Mouse (Mus musculus) ES-Bruce4 (cell line): ENCODE measurements around the gene Hs3st2. TPM values are rescaled to one million over a fixed set of nuclear protein-coding genes. Genes with fewer than 3 reads are reported as not detected.

Experiments used
- H3K27ac ChIP-seq: 2 replicates; pipeline ENCODE4 v1.5.1; 2012; ENCODE audit warnings: low read length, inconsistent platforms; ENCODE audit not compliant: insufficient read depth
- H3K27me3 ChIP-seq: 2 replicates; pipeline ENCODE4 v1.6.1; 2012; ENCODE audit warnings: mild to moderate bottlenecking, low read length, inconsistent platforms; ENCODE audit not compliant: control insufficient read depth, poor library complexity, insufficient read depth, severe bottlenecking
- H3K36me3 ChIP-seq: 2 replicates; pipeline ENCODE4 v1.6.1; 2012; ENCODE audit warnings: inconsistent platforms, mild to moderate bottlenecking, low read length, moderate library complexity; ENCODE audit not compliant: control insufficient read depth, poor library complexity, insufficient read depth, severe bottlenecking
- H3K4me1 ChIP-seq: one replicate; pipeline ENCODE4 v1.8.1; 2011; ENCODE audit warnings: low read length; ENCODE audit not compliant: control insufficient read depth, insufficient read depth
- H3K4me3 ChIP-seq: 2 replicates; pipeline ENCODE4 v1.5.1; 2011; ENCODE audit warnings: low read depth, mild to moderate bottlenecking, low read length
- H3K9ac ChIP-seq: 2 replicates; pipeline ENCODE4 v1.6.1; 2012; ENCODE audit warnings: low read depth, mild to moderate bottlenecking, inconsistent platforms; ENCODE audit not compliant: poor library complexity, severe bottlenecking
- H3K9me3 ChIP-seq: replicated peaks from 2 replicates; pipeline ENCODE4 v1.6.1; 2012; ENCODE audit warnings: mild to moderate bottlenecking, low read length, inconsistent platforms; ENCODE audit not compliant: control insufficient read depth, poor library complexity, insufficient read depth, severe bottlenecking
- CTCF ChIP-seq: IDR thresholded peaks from one replicate; pipeline ENCODE4 v1.8.1; 2011; ENCODE audit warnings: low read depth, low read length
- EP300 ChIP-seq: IDR thresholded peaks from 2 replicates; pipeline ENCODE4 v1.6.1; 2011; ENCODE audit warnings: low read depth, low read length; ENCODE audit not compliant: insufficient read depth
- POLR2A ChIP-seq: IDR thresholded peaks from one replicate; pipeline ENCODE4 v1.8.1; 2011; ENCODE audit warnings: low read length; ENCODE audit not compliant: insufficient read depth
- polyA plus RNA-seq: library from polyadenylated mRNA; stranded (reverse); fragments of >200 nt; gene quantifications from 2 replicates; pipeline ENCODE4 v1.2.4, GENCODE M21; 2011; ENCODE audit warnings: low read depth; ENCODE audit not compliant: missing spikeins, insufficient read depth, insufficient read length

The Hs3st2 gene
- polyA plus RNA-seq, 1 experiment = not detected

DNA sequence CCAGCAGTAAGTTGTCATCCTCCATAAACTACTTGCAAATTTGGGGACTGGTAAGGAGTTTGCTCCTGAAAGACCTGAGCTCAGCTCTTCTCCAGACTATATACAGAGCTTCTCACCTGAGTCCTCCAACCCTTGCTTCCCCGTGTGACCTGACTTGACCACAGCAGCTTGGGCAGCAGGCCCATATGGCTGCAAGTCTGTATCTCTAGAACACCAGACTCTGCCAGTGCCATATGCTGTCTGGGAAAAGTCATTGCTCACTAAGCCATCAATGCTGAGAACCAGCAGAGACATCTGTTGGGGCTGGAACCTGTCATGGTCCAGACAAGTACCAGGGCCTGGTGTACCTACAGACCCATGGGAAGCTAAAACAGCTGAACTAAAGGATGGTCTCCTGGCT lies 73.5 kb downstream of the Hs3st2 start:
- H3K27me3 ChIP-seq = no peaks in the 10 kb centered on the region
- no peak overlapping the region for H3K4me3 ChIP-seq
- H3K4me1 ChIP-seq = no peaks in the 10 kb centered on the region
- TF ChIP-seq EP300 (no peak), POLR2A (no peak), CTCF (no peak)
- H3K36me3 ChIP-seq = no peaks in the 10 kb centered on the region
- H3K27ac ChIP-seq = no peak overlapping the region
- H3K9me3 ChIP-seq = no peaks in the 10 kb centered on the region
- H3K9ac ChIP-seq = no peak overlapping the region

DNA sequence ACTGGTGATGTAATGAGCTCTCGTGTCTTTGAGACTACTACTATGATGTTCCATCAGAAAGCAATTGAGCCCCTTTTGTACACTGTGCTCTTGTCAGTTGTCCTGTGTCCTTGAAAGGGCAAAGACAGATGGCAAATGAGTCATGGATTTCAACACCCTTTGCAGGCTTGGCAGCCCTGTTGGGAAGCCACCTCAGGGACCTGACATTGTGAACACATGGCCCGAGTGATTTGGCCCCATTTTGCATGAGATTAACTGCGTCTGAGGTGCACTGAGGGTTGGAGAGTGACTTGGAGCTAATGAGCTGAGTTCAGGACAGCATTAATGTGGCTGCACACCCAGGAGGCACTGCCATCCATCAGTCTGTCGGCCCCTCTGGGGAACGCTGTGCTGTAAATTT lies 74.7 kb downstream of the Hs3st2 start:
- no peaks in the 10 kb centered on the region for H3K36me3 ChIP-seq
- TF ChIP-seq EP300 = no peak
- TF ChIP-seq POLR2A = no peak
- TF ChIP-seq CTCF = no peak
- no peaks in the 10 kb centered on the region for H3K9me3 ChIP-seq
- H3K27ac ChIP-seq = no peak overlapping the region
- no peak overlapping the region for H3K9ac ChIP-seq
- no peak overlapping the region for H3K4me3 ChIP-seq
- H3K27me3 ChIP-seq = no peaks in the 10 kb centered on the region
- no peaks in the 10 kb centered on the region for H3K4me1 ChIP-seq

DNA sequence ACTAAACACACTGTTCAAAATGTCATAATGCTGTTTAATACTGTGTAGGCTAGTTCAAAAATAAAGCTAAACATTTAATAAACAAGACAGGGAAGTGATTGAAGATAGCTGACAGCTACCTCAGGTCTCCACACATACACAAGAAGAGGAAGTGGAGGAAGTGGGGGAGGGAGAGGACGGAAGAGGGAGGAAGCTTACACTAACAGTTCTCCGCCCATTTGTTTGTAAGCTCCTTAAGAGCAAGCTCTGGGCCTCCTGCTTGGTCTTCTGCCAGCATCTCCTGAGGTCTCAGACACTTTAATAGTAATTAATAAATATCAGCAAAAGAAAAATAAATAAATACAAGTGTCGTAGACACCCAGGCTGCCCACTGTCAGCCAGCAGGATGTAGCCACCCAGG lies 77.8 kb downstream of the Hs3st2 start:
- Histone ChIP-seq H3K4me1 (no peaks in the 10 kb centered on the region), H3K27me3 (no peaks in the 10 kb centered on the region), H3K27ac (no peak overlapping the region), H3K9ac (no peak overlapping the region), H3K4me3 (no peak overlapping the region), H3K9me3 (no peaks in the 10 kb centered on the region), H3K36me3 (no peaks in the 10 kb centered on the region)
- TF ChIP-seq EP300 (no peak), POLR2A (no peak), CTCF (no peak)

DNA sequence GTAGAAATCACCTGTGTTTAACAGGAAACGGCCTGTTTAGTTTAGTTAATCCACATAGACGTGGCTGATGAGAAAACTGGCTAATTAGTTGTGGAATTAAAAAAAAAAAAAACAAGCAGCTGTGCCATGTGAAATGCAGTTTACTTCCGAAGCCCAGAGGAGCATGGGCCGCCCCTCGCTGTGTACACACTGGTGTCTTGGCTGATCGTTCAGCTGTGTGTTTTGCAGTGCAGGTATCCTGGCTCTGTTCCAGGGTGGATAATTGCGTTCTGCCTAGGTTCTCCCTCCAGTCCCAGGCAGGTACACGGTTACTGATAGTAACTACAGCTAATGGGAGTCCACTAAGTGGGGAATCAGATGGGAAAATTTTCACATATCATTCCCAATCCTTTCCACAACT lies 86.6 kb downstream of the Hs3st2 start:
- Histone ChIP-seq H3K4me3 (no peak overlapping the region), H3K4me1 (no peaks in the 10 kb centered on the region), H3K27ac (no peak overlapping the region), H3K9ac (no peak overlapping the region), H3K9me3 (no peaks in the 10 kb centered on the region), H3K27me3 (no peaks in the 10 kb centered on the region), H3K36me3 (no peaks in the 10 kb centered on the region)
- TF ChIP-seq CTCF (no peak), EP300 (no peak), POLR2A (no peak)

DNA sequence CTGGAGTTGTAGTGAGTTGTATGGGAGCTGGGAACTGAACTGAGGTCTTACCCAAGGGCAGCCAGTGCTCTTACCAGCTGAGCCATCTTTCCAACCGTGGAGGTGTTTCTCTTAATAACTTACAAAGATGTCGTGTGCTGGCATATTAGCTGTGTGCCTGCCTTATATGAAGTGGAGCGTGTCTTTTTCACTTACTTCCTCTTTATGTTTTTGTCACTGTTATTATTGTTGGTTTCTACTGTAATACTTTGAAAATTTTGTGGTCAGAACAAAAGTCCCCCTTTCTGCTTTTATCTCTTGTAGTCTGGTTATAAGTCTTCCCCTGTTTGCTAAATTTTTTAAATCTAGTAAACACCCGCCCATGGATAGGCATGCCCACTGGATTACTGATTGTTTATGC lies 88.4 kb downstream of the Hs3st2 start:
- no peaks in the 10 kb centered on the region for H3K36me3 ChIP-seq
- H3K27ac ChIP-seq = no peak overlapping the region
- no peak overlapping the region for H3K9ac ChIP-seq
- H3K4me1 ChIP-seq = no peaks in the 10 kb centered on the region
- H3K4me3 ChIP-seq = no peak overlapping the region
- TF ChIP-seq CTCF = no peak
- TF ChIP-seq POLR2A = no peak
- no peak for TF ChIP-seq EP300
- no peaks in the 10 kb centered on the region for H3K27me3 ChIP-seq
- no peaks in the 10 kb centered on the region for H3K9me3 ChIP-seq

DNA sequence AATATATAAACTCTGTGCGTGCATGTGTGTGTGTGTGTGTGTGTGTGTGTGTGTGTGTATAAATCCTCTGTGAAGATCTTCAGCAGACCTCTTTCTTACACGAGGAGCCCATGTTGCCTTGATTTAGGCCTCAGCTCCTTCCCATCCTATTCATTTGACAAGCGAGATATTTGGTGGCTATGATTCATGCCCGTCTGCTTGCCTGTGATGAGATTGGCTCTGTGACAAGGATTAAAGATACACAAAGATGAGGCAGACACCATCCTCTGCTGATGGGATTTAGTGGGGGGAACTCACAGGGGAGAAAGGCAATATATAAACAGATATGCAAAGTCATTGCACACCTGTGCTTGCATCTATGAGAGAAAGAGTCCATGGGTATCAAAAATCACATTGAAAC lies 92.9 kb downstream of the Hs3st2 start:
- Histone ChIP-seq H3K27ac (no peak overlapping the region), H3K4me3 (no peak overlapping the region), H3K9me3 (no peaks in the 10 kb centered on the region), H3K27me3 (no peaks in the 10 kb centered on the region), H3K36me3 (no peaks in the 10 kb centered on the region), H3K4me1 (no peaks in the 10 kb centered on the region), H3K9ac (no peak overlapping the region)
- TF ChIP-seq CTCF = no peak
- TF ChIP-seq EP300 = no peak
- TF ChIP-seq POLR2A = no peak

DNA sequence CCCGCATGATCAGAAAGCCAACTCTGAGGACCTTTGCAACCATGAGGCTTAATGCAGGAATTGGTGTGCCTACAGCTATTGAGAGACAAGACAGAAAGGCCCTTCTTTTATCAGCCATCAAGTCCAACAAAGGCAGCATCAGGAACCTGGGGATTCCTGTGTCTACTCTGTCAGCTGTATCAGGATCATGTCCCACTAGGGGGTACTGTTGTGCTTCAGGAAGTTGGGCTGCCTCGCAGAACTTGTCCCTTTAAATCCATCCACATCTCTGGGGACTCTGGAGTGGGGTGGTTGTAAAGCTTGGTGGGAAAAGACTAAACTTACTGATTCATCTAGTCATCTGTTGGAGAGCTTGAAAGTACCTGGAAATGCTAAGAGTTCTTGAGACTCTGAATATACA lies 93.6 kb downstream of the Hs3st2 start:
- no peak for TF ChIP-seq POLR2A
- no peak for TF ChIP-seq CTCF
- no peak for TF ChIP-seq EP300
- no peak overlapping the region for H3K9ac ChIP-seq
- no peaks in the 10 kb centered on the region for H3K36me3 ChIP-seq
- H3K4me1 ChIP-seq = no peaks in the 10 kb centered on the region
- H3K27ac ChIP-seq = no peak overlapping the region
- H3K9me3 ChIP-seq = no peaks in the 10 kb centered on the region
- no peaks in the 10 kb centered on the region for H3K27me3 ChIP-seq
- H3K4me3 ChIP-seq = no peak overlapping the region
